Mouse (Mus musculus): ENCODE measurements around the gene Ublcp1. TPM values are rescaled to one million over a fixed set of nuclear protein-coding genes. Genes with fewer than 3 reads are reported as not detected.

The Ublcp1 gene
- total RNA-seq (2021) = 10 to 100 TPM; 39.8 to 40.2 TPM
- long read RNA-seq, transcript Ublcp1-201 (11 exons, 2,088 nt) = major isoform, 40 of 58 reads
- long read RNA-seq, transcript Ublcp1-203 (6 exons, 817 nt) = minor isoform, 6 of 58 reads
- long read RNA-seq, partial matches to known transcripts = 1 of 58 reads
- long read RNA-seq, other reads (novel, unspliced or antisense) = 11 of 58 reads

DNA sequence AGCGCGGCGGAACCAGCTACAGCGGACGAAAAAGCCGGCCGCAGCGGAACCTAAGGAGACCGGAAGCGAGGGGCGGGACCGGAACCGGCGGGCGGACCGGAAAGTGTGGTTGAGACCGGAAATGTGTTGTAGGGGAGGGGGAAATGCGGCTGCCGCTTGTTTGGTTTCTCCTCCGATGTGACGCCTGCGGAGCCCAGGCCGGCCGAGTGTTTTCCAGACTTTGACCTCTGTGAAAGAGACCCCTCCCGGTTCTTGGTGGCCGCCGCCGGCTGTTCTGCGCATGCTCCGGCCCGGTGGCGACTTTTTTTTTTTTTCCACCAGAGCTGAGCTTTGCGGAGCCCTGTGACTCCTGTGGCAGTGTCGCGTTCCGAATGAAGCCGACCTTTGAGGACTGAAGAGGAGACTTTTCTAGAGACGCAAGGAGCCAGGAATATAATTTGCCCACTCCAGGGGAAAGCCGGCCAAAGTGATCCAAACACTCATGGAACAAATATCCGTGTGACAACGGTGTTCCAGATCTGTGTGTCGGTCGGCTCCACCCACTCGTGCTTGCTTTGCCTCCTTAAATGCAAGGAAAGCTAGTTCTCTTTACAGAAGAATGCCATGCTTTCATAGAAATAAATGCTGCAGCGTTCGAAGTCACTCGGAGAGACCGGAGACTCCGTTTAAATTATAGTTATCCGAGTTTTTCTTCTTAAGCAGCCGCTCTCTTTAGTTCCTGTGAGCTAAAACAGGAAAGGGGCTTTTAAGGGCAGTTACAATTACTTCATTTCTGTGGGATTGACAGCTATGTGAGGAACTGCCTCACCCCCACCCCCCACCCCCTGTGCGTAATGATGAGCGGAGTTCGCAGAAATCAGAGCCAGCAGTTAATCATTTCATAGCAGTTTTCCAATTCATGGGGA, at the start of gene Ublcp1:
Gene Ublcp1, minus strand, starts transcription at position 67 of the 905 bp plus-strand sequence.
- peak; percentile 94 for DNase-seq (ENCODE audit: low spot score in 2 of 2)

- DNase-seq (ENCODE audit: low spot score in 2 of 2) = peak in 1 of 2 experiments; percentile 36
These were observed 49.0 kb upstream of the Ublcp1 start for GRCm38 (mm10) chr11:44519096-44519949.

- peak; percentile 70 to 81 for DNase-seq (ENCODE audit: low spot score in 2 of 2)
These were observed 48.2 kb upstream of the Ublcp1 start, which contains the start of gene Rnf145 for GRCm38 (mm10) chr11:44518281-44519095. Rnf145 (plus strand) TSS chr11:44518964.

DNA sequence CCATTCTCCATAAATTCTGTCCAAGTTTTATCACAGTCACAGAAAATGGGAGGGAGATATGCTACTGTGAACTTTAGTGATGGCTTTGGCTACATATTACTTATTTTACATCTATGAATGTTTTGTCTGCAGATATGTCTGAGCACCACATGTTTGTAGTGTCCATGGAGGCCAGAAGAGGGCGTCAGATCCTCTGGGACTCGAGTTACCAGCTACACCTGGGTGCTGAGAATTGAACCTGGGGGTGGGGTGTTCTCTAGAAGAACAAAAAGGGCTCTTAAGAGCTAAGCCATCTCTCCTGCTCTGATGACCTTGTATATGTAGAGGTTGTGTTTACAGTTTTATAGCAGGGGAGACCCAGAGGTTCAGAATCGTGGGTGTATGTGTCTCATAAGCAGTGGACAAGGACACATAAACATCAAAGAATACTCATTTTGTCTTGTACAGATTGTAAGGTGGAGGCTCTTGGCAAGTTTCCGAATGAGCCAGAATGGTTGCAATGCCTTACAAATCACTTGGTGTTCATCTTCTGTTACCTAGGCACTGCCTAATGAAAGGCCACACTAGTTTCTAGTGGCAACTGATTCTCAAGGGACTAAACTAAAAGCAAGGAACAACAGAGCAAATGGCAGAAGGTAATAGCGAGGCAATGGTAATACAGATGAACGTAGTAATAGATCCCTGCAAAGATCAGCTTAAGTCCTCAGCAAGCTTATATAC, 47.4 kb upstream of the Ublcp1 start:
- DNase-seq (ENCODE audit: low spot score in 2 of 2) = no peak

DNA sequence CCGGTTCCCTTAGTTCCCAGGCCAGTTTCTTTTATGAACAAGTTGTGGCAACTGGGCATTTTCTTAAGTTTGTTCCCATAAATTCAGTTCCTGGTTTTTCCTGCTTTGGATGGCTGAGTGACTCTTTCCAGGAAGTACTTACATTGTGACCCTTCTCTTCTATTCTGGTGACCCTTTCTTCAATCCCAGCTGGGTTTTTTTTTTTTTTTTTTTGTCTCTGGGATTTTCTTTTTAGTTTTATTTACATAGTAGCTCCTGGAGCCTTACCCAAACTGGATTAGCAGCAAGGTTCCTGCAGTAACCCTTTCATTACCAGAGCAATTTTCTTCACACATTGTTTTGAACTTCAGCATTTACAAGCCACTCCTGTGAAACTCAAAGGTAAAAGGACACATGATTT, 46.1 kb upstream of the Ublcp1 start:
- DNase-seq (ENCODE audit: low spot score in 2 of 2) = no peak

GRCm38 (mm10) chr11:44514666-44515065, 44.4 kb upstream of the Ublcp1 start:
- no peak for DNase-seq (ENCODE audit: low spot score in 2 of 2)

DNA sequence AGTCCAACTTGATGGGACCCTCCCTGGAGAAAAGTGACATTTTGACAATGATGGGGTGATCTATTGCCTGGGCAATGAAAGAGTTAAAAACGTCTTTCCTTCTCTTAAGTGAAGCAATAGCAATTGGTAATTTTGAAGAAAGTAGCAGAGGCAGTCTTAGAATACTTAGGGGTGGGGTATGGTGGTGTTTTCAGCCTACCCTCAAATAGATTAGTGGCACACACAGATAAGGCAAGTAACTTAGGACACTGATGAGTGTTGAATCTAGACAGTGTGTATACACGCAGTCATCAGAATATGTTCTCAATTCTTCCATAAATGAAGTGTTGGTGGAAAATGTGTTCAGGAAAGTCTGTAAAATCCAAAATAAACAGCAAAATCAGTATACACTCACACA, 42.7 kb upstream of the Ublcp1 start:
- DNase-seq (ENCODE audit: low spot score in 2 of 2) = no peak

GRCm38 (mm10) chr11:44512044-44513025, 42.0 kb upstream of the Ublcp1 start:
- DNase-seq (ENCODE audit: low spot score in 2 of 2) = no peak

- DNase-seq (ENCODE audit: low spot score in 2 of 2) = no peak
These were observed 40.1 kb upstream of the Ublcp1 start for GRCm38 (mm10) chr11:44510371-44510770.

- DNase-seq (ENCODE audit: low spot score in 2 of 2) = no peak
These were observed 39.6 kb upstream of the Ublcp1 start for GRCm38 (mm10) chr11:44509906-44510305.

- DNase-seq (ENCODE audit: low spot score in 2 of 2) = no peak
These were observed 38.6 kb upstream of the Ublcp1 start for GRCm38 (mm10) chr11:44508876-44509275.

DNA sequence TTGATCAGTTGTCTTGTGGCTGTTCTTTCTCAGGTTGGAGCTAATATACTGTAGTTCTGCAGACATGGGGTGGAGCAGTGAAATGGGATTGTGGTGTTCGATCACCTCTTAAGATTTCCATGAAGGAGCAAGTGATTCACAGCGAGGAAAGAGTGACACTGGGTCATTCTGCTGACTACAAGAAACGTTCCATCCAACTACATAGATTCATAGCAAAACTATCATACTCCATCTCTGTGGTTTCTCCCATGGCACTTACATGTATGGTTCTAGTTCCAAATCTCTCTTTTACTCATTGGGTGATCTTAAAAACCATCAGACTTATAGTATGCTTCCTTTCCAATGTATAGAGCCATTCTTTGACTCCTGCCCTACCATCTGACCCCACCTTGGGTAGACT, 34.5 kb upstream of the Ublcp1 start:
- DNase-seq (ENCODE audit: low spot score in 2 of 2) = no peak

DNA sequence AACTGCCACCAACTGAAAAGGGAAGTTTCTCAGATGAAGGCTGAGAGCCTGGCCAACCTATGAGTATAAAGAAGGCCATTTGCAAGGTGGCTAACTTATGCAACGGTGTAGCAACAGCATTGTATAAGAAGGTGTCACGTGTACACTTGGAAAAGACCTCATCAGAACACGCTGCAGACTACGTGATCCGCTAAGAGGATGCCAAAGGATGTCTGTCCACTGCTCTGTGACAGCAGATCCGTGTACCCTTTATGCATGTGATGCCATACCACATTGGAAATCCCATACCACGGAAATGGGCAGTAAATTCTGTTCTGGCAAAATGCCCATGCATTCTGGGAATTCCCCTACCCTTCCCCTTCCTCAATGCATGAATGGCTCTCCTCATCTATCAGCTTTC, 33.8 kb upstream of the Ublcp1 start:
- DNase-seq (ENCODE audit: low spot score in 2 of 2) = no peak

GRCm38 (mm10) chr11:44502931-44503330, 32.6 kb upstream of the Ublcp1 start:
- DNase-seq (ENCODE audit: low spot score in 2 of 2) = no peak

DNA sequence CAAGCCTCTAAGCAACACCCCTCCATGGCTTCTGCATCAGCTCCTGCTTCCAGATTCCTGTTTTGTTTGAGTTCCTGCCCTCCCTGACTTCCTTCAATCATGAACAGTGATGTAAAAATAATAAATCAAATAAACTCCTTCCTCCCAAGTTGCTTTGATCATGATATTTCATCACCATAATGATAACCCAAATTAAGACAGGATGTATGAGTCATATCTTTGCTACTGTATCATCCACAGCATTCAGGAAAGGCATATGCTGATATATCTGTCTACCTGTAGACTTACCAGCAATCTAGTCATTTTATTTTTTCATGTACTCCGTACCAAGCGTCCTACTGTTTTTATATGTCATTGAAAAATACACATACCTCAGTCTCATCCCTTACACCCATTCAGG, 31.2 kb upstream of the Ublcp1 start:
- no peak for DNase-seq (ENCODE audit: low spot score in 2 of 2)

DNA sequence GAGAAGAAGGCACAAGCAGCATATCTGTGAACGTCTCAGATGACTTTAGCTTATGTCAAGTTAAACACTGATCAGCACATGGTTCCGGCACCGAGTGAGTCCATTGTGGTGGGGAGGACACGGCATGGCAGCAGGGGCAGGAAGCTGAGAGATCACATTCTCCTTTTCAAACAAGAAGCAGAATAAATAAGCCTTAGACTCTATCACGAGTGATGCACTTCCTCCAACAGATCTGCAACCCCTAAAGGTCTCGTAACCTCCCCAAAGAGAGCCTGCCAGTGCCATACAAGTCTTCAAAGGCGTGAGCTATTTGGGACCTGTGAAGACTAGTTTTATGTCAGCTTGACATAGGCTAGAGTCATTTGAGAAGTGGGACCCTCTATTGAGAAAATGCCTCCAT, 30.7 kb upstream of the Ublcp1 start:
- no peak for DNase-seq (ENCODE audit: low spot score in 2 of 2)

DNA sequence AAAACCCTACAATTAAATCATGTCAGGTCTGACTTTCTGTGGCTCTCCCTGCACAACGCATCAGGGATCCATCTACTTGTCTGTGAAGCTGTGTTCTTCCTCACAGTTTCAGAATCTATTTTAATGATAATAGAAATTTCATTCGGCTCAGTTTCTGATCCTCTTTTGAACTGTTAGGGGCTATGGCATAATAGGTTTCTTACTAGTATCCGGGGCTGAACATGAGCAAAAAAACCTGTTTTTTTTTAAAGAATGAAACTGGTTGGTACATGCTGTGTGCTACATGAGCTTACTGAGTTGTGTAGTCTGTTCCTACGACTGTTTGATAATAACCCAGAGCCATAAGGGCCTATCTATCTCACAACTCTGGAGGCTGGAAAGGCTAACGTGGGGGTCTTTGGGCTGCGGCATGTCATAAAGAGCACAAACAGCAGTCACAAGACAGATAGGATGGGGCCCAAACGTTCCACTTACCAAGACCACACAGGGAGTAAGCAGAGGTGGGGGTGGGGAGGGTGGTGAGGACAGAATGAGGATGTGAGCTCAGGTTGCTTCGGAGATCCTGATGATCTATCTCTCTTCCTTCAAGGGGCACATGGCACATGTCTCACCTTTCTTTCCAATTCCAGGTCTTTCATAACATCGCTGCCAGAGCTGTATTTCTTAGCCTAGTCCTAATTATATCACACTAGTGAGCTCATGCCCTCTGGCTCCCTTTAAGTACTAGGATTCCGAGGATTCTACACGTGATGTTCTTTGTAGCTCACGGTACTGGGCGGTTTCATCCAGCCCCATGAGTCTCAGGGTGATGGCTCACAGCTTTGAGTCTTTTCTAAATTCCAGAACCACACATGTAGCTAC, 28.3 kb upstream of the Ublcp1 start:
- no peak for DNase-seq (ENCODE audit: low spot score in 2 of 2)

- peak in 1 of 2 experiments; percentile 13 for DNase-seq (ENCODE audit: low spot score in 2 of 2)
These were observed 25.9 kb upstream of the Ublcp1 start for GRCm38 (mm10) chr11:44496217-44496616.
